Mouse (Mus musculus) C3H10T1/2 (cell line): ENCODE measurements around the gene Jmy. TPM values are rescaled to one million over a fixed set of nuclear protein-coding genes. Genes with fewer than 3 reads are reported as not detected.

Experiments used
- polyA plus RNA-seq, 2 experiments: library from polyadenylated mRNA; unstranded; fragments of >200 nt; fragmentation: generic; extraction: Trizol; gene quantifications; one replicate each; pipeline ENCODE4 v1.2.1; 2012; ENCODE audit warnings: missing spikeins in 2 of 2

Jmy gene
- 1 to 10 TPM in 1 of 2 experiments, under 1 TPM in 1; 0.15 to 2.2 TPM for polyA plus RNA-seq

DNA sequence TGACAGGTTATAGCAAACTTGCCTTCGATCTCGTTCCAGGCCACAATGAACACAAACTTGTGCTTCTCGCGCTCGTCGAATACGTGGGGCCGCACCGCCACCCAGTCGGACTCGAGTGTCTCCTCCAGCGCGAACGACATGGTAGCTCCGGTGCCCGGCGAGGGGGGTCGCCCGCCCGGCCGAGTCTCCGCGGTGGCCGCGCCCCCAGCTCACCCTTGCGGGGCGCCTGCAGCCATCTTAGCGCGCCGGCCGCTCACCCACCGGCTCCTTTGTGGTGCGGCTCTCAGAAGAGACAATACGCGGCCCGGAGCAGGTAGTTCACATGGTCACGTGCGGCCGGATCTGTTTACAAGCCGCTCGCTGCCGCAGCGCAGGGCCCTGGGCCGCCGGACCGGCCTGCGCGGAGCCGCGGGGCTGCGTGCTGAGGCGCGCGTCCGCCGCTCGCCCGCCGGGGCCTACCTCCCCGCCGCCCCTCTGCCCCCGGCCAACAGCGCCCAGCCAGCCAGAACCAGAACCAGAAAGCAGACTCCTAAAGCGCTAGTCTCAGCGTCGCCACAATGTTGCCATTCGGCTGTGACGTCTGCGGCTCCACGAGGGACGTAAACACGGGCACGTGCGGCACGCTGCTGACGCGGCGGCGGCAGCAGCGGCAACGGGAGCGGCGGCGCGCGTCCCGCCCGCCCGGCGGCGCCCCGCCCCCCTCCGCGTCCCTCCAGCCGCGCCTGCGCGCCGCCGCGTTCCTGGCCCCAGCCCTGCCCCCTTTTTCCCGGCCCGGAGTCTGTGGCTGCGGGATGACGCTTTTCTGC lies at the start of gene Jmy:
Gene Jmy (minus strand): TSS at position 642 of the 806 bp plus-strand sequence.

Other genes with a start within 250 kb of the Jmy start
- under 1 TPM; 0.15 to 0.54 TPM for gene Homer1, start 200.2 kb downstream of the Jmy start, polyA plus RNA-seq
- gene Bhmt, start 138.2 kb upstream of the Jmy start, polyA plus RNA-seq, result not detected
- gene Bhmt2, start 174.5 kb upstream of the Jmy start, polyA plus RNA-seq, result not detected
- gene Dmgdh, start 174.6 kb upstream of the Jmy start, polyA plus RNA-seq, result not detected